Mouse (Mus musculus) ES-E14 (cell line): ENCODE data around the gene Renbp.

Source experiments
- CHD2 ChIP-seq: IDR thresholded peaks from 2 replicates; pipeline ENCODE4 v1.6.1; 2014; ENCODE audit warnings: mild to moderate bottlenecking, low read depth, low read length, inconsistent platforms
- HCFC1 ChIP-seq: IDR thresholded peaks from 2 replicates; pipeline ENCODE4 v1.6.1; 2012; ENCODE audit warnings: low read length, inconsistent platforms, borderline replicate concordance; ENCODE audit not compliant: insufficient read depth
- MAFK ChIP-seq: IDR thresholded peaks from 2 replicates; pipeline ENCODE4 v1.6.1; 2014; ENCODE audit warnings: mild to moderate bottlenecking, low read depth, low read length, inconsistent platforms; ENCODE audit not compliant: insufficient read depth
- ZC3H11A ChIP-seq: IDR thresholded peaks from 2 replicates; pipeline ENCODE4 v1.6.1; 2012; ENCODE audit warnings: low read depth, mild to moderate bottlenecking, inconsistent platforms, low read length, borderline replicate concordance
- ZNF384 ChIP-seq: IDR thresholded peaks from 2 replicates; pipeline ENCODE4 v1.6.1; 2012; ENCODE audit warnings: low read depth, low read length, inconsistent platforms

GRCm38 (mm10) chrX:73881463-73881862 lies 49.2 kb downstream of the Renbp start:
- no peak for TF ChIP-seq MAFK
- no peak for TF ChIP-seq ZC3H11A
- TF ChIP-seq ZNF384: no peak
- no peak for TF ChIP-seq CHD2
- TF ChIP-seq HCFC1: no peak
